Mouse (Mus musculus): ENCODE results near the gene Fcamr. TPM values are rescaled to one million over a fixed set of nuclear protein-coding genes. Genes with fewer than 3 reads are reported as not detected.

Fcamr gene
- polyA plus RNA-seq, 1 experiment from 2014 or later: 0.70 TPM

DNA sequence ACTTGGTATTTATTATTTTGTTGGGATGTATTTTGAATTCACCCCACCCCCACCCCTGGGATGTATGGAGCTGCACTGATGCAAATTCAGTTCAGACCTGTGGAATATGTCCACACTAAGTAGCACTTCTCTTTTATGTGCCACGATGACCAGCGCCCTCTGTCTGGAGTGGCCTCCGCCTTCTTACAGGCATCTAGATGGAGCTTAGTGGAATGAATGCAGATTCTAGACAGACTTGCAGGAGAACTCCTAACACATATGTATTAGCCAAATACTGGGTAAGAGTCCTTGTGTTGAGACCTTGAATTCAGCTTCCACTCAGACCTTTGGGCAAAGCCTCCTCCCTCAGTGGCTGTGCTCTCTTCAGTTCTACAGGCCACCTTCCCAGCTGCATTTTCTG is 10.2 kb downstream of the Fcamr start:
- Histone ChIP-seq H3K4me2 (no peak overlapping the region), H3K4me3 (no peak overlapping the region), H3K27me3 (no peaks in the 10 kb centered on the region), H3K4me1 (no peaks in the 10 kb centered on the region), H3K27ac (no peak overlapping the region), H3K9ac (no peak overlapping the region), H3K9me3 (no peaks in the 10 kb centered on the region), H3K36me3 (no peaks in the 10 kb centered on the region)
- no peak for ATAC-seq (ENCODE audit: insufficient number of reproducible peaks, low FRiP score, low TSS enrichment, low read depth)
- WGBS: 82% methylated on average over 3 of the region's 3 CpGs

DNA sequence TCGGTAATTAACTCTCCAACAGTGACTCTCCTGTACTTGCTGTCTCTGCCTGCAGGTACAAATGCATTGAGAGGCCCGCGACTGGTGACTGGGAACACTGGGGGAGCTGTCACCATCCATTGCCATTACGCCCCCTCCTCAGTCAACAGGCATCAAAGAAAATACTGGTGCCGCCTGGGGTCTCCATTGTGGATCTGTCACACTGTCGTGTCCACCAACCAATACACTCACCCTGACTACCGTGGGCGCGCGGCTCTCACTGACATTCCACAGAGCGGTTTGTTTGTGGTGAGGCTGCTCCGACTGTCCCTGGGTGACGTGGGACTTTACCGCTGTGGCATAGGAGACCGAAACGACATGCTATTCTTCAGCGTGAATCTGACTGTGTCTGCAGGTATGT is 10.6 kb downstream of the Fcamr start:
- WGBS: 72% methylated on average over 17 of the region's 17 CpGs
- H3K4me1 ChIP-seq: no peaks in the 10 kb centered on the region

DNA sequence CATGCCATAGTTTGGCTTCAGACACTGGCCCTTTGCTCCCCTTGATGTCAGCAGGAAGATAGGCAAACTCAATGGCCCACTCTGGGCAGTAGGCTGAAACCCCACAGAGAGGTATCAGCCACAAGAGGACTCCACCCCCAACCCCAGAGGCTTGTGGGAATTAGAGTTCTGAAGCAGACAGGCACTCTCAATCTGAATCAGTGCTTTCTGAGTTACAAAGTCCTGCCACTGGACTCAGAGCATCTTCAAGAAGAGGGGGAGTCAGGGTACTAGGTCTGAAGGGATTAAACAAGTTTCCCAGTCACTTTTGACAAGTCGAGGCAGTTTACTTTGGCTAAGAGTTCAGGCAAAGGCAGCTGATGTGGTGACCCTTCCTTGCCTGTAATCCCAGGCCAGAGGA is 19.0 kb downstream of the Fcamr start:
- Histone ChIP-seq H3K4me3 (no peak overlapping the region), H3K9ac (no peak overlapping the region), H3K36me3 (no peaks in the 10 kb centered on the region), H3K4me1 (no peaks in the 10 kb centered on the region), H3K9me3 (no peaks in the 10 kb centered on the region), H3K4me2 (no peak overlapping the region), H3K27ac (no peak overlapping the region), H3K27me3 (no peaks in the 10 kb centered on the region)
- WGBS: 62% methylated on average over 1 of the region's 1 CpGs
- no peak for ATAC-seq (ENCODE audit: insufficient number of reproducible peaks, low FRiP score, low TSS enrichment, low read depth)

More for the DNA sequence above, 10.6 kb downstream of the Fcamr start:
- no peaks in the 10 kb centered on the region for H3K27me3 ChIP-seq
- H3K9ac ChIP-seq: no peak overlapping the region
- H3K4me3 ChIP-seq: no peak overlapping the region
- H3K27ac ChIP-seq: no peak overlapping the region
- no peak for ATAC-seq (ENCODE audit: insufficient number of reproducible peaks, low FRiP score, low TSS enrichment, low read depth)
- H3K4me2 ChIP-seq: no peak overlapping the region
- H3K36me3 ChIP-seq: no peaks in the 10 kb centered on the region
- H3K9me3 ChIP-seq: no peaks in the 10 kb centered on the region

DNA sequence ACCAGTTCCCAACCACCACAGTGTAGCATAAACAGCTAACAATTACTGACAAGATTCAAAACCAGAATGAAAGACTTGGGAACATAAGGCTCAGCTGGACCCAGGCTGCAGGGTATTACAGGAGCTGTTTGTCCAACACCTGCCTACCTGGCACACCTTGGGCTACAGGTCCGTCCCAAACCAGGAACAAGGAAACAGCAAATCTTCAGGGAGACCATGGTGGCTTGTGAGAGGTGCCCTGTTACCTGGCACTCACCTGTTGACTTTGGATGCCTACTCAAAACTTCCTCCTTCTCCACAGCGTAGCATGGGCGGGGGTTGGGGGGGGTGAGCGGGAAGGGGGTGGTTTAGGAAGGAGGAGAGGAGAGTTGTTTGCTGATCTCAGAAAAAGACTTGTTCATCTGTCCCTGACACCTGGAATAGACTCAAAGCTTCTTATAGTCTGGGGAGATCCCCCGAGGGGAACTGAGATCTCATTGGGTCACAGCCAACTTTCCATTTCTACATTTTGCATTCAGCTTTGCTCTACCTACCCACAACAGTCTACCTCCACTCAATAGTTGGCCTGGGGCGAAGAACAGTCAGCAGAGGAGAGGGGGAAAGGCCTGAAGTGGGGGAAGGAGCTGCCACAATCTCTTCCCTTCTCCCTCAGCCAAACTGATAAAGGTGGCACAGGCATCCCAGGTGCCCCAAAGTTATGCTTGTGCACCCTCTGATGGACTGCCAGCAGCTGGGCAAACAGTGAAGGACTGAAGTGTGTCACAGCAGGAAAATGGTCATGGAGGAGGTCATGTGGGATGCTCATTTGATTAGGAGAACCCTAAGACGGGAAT is 19.8 kb downstream of the Fcamr start:
- H3K4me3 ChIP-seq: no peak overlapping the region
- whole genome bisulfite sequencing: 69% methylated on average over 7 of the region's 7 CpGs
- ATAC-seq (ENCODE audit: insufficient number of reproducible peaks, low FRiP score, low TSS enrichment, low read depth): no peak
- H3K9me3 ChIP-seq: no peaks in the 10 kb centered on the region
- H3K4me2 ChIP-seq: no peak overlapping the region
- no peaks in the 10 kb centered on the region for H3K27me3 ChIP-seq
- no peak overlapping the region for H3K9ac ChIP-seq
- H3K27ac ChIP-seq: no peak overlapping the region
- H3K36me3 ChIP-seq: no peaks in the 10 kb centered on the region
- H3K4me1 ChIP-seq: no peaks in the 10 kb centered on the region

GRCm38 (mm10) chr1:130821149-130821471 is 20.4 kb downstream of the Fcamr start:
- Histone ChIP-seq H3K9me3 (no peaks in the 10 kb centered on the region), H3K4me3 (no peak overlapping the region), H3K27me3 (no peaks in the 10 kb centered on the region), H3K4me1 (no peaks in the 10 kb centered on the region), H3K36me3 (no peaks in the 10 kb centered on the region), H3K4me2 (no peak overlapping the region), H3K27ac (no peak overlapping the region), H3K9ac (no peak overlapping the region)
- no peak for ATAC-seq (ENCODE audit: insufficient number of reproducible peaks, low FRiP score, low TSS enrichment, low read depth)
- 82% methylated on average over 2 of the region's 2 CpGs for WGBS

- H3K36me3 ChIP-seq: no peaks in the 10 kb centered on the region
- ATAC-seq (ENCODE audit: insufficient number of reproducible peaks, low FRiP score, low TSS enrichment, low read depth): no peak
- H3K27ac ChIP-seq: no peak overlapping the region
- H3K4me3 ChIP-seq: no peak overlapping the region
- no peak overlapping the region for H3K4me2 ChIP-seq
- no peaks in the 10 kb centered on the region for H3K9me3 ChIP-seq
- no peak overlapping the region for H3K9ac ChIP-seq
- no peaks in the 10 kb centered on the region for H3K27me3 ChIP-seq
- no peaks in the 10 kb centered on the region for H3K4me1 ChIP-seq
- WGBS: 69% methylated on average over 9 of the region's 9 CpGs
Observed at GRCm38 (mm10) chr1:130821911-130822625, 21.4 kb downstream of the Fcamr start.

DNA sequence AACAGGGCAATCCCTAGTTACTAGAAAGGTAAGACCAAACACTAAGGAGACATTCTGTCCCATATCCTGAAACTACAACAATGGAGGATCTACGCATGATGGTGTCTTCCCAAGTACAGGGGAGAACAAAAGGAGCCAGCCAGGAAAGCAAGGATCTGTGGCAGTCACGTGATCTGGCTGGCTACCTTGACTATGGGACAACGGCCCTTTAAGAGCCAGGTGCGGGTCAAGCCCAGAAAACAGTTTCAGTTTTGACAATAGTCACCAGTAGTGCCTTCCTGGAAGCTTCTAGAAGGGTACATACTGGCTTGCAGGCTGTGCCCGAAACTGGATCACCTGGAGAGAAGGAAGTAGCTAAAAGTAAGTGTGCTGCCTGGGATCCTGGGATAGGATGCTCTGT is 25.7 kb downstream of the Fcamr start, which contains the start of gene Pigr:
Pigr (plus strand) TSS at position 237 of the 400 bp plus-strand sequence.
- H3K36me3 ChIP-seq: no peaks in the 10 kb centered on the region
- no peak within 1 kb of the TSS for H3K9ac ChIP-seq
- H3K4me2 ChIP-seq: no peak within 1 kb of the TSS
- no peaks in the 10 kb centered on the region for H3K27me3 ChIP-seq
- 83% methylated on average over 5 of the region's 5 CpGs for WGBS
- ATAC-seq (ENCODE audit: insufficient number of reproducible peaks, low FRiP score, low TSS enrichment, low read depth): no peak
- no peak within 1 kb of the TSS for H3K4me3 ChIP-seq
- no peak within 1 kb of the TSS for H3K27ac ChIP-seq
- H3K9me3 ChIP-seq: no peaks in the 10 kb centered on the region
- no peaks in the 10 kb centered on the region for H3K4me1 ChIP-seq

DNA sequence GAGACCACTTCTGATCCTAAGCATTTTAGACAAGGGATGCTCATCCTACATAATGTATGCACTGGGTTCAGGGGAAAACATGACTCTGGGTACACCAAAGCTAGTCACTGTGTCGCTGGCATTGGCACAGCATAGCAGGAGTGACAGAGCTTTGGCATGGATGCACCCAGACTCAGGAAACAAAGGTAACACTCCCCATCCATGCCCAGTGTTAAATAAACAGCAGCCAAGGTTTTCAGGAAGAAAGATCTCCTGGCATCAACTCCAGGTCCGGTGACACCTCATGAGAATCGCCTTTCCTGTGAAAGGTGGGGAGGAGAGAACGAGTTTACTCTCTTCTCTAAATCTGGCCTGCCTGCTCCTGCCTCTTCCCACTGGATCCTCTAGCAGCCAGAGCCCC is 28.0 kb downstream of the Fcamr start:
- no peak overlapping the region for H3K9ac ChIP-seq
- no peak for ATAC-seq (ENCODE audit: insufficient number of reproducible peaks, low FRiP score, low TSS enrichment, low read depth)
- WGBS: 76% methylated on average over 4 of the region's 4 CpGs

DNA sequence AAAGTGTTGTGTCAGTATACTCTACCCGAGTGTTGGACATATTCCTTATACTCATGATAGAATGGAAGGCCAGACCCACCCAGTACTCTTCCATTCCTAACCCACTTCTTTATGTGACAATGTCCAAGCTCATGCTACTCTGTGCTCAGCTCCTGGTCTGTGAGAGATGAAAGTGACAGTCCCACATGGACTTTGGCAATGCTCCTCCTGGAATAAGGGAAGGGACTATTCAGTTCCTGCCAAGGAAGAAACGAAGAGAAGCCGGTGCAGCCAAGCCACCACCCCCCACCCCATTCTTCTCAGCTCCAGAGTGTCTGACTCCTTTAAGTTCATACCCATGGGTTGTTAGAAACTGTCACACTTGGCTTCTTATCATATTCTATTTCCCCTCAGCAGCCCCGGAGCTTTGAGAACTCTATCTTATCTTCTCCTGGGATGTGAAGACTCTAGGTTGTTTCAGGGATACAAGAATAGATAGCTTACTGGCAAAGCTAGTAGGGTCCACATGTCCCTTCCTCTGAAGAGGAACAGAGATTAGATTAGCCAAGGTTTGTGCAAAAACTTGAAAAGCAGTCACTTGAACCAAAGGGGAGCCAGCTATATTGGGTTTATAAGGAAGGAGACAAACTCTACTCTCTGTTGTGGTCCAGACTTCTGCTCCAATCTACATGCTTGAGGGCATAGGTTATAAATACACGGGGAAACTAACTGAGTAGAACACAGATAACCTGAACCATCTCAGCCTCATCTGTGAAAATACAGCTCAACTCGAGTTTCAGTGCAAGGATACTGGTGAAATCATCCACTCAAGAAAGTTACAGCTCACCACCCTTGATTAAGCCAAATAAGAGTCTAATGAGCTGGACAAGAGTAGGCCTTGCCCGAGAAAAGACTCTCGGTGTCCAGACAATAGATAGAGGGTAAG is 29.5 kb downstream of the Fcamr start:
- Histone ChIP-seq H3K4me2 (no peak overlapping the region), H3K27me3 (no peaks in the 10 kb centered on the region), H3K9ac (no peak overlapping the region), H3K4me1 (no peaks in the 10 kb centered on the region), H3K36me3 (no peaks in the 10 kb centered on the region), H3K4me3 (no peak overlapping the region), H3K9me3 (no peaks in the 10 kb centered on the region), H3K27ac (no peak overlapping the region)
- WGBS: 76% methylated on average over 8 of the region's 8 CpGs
- no peak for ATAC-seq (ENCODE audit: insufficient number of reproducible peaks, low FRiP score, low TSS enrichment, low read depth)

More for the DNA sequence above, 28.0 kb downstream of the Fcamr start:
- Histone ChIP-seq H3K4me3 (no peak overlapping the region), H3K4me1 (no peaks in the 10 kb centered on the region), H3K36me3 (no peaks in the 10 kb centered on the region), H3K9me3 (no peaks in the 10 kb centered on the region), H3K27ac (no peak overlapping the region), H3K27me3 (no peaks in the 10 kb centered on the region), H3K4me2 (no peak overlapping the region)

GRCm38 (mm10) chr1:130832230-130833149 is 31.8 kb downstream of the Fcamr start:
- no peak overlapping the region for H3K4me2 ChIP-seq
- H3K27me3 ChIP-seq: no peaks in the 10 kb centered on the region
- no peak overlapping the region for H3K4me3 ChIP-seq
- H3K9me3 ChIP-seq: no peaks in the 10 kb centered on the region
- 73% methylated on average over 5 of the region's 5 CpGs for WGBS
- H3K9ac ChIP-seq: no peak overlapping the region
- no peaks in the 10 kb centered on the region for H3K36me3 ChIP-seq
- H3K4me1 ChIP-seq: no peaks in the 10 kb centered on the region
- H3K27ac ChIP-seq: no peak overlapping the region
- no peak for ATAC-seq (ENCODE audit: insufficient number of reproducible peaks, low FRiP score, low TSS enrichment, low read depth)
